Mouse (Mus musculus) limb, embryonic 11.5 days (tissue): Measurements from ENCODE around the gene Fnip1. TPM values are rescaled to one million over a fixed set of nuclear protein-coding genes. Genes with fewer than 3 reads are reported as not detected.
"Not testable (repeated sequence)": the region's sequence is repeated elsewhere in the genome, so short reads cannot be mapped to it uniquely, and the experiment has no call there.

Experiments used
- ATAC-seq: fragments of 200-750 bp; cut with Nextera tagmentation; 2 replicates; pipeline ENCODE4 v1.8.0; 2017; ENCODE audit warnings: low read depth; ENCODE audit not compliant: insufficient number of reproducible peaks, low FRiP score, low TSS enrichment
- DNase-seq: peaks from one replicate; pipeline ENCODE4 v3.0.0-alpha.2; 2015; ENCODE audit warnings: low spot score
- H3K27ac ChIP-seq: fragments of 300-500 bp; sonication (generic); replicated peaks from 2 replicates; pipeline ENCODE4 v1.5.1; 2014; ENCODE audit warnings: low read depth, mild to moderate bottlenecking, low read length
- H3K27me3 ChIP-seq: fragments of 300-500 bp; sonication (generic); 2 replicates; pipeline ENCODE4 v1.6.1; 2014; ENCODE audit warnings: mild to moderate bottlenecking, low read length, mixed read lengths; ENCODE audit not compliant: control insufficient read depth, insufficient read depth
- H3K36me3 ChIP-seq: fragments of 300-500 bp; sonication (generic); 2 replicates; pipeline ENCODE4 v1.6.1; 2014; ENCODE audit warnings: mild to moderate bottlenecking, low read length, moderate library complexity, mixed read lengths; ENCODE audit not compliant: control insufficient read depth, insufficient read depth
- H3K4me1 ChIP-seq: fragments of 300-500 bp; sonication (generic); 2 replicates; pipeline ENCODE4 v1.6.1; 2014; ENCODE audit warnings: low read length, mixed read lengths; ENCODE audit not compliant: control insufficient read depth, insufficient read depth
- H3K4me2 ChIP-seq: fragments of 300-500 bp; sonication (generic); 2 replicates; pipeline ENCODE4 v1.6.1; 2014; ENCODE audit warnings: low read depth, mild to moderate bottlenecking, moderate library complexity; ENCODE audit not compliant: severe bottlenecking
- H3K4me3 ChIP-seq: fragments of 300-500 bp; sonication (generic); 2 replicates; pipeline ENCODE4 v1.5.1; 2014; ENCODE audit warnings: low read depth, low read length
- H3K9ac ChIP-seq: fragments of 300-500 bp; sonication (generic); 2 replicates; pipeline ENCODE4 v1.6.1; 2014; ENCODE audit warnings: mild to moderate bottlenecking, low read length
- H3K9me3 ChIP-seq: fragments of 300-500 bp; sonication (generic); 2 replicates; pipeline ENCODE4 v1.6.1; 2016; ENCODE audit warnings: low read length; ENCODE audit not compliant: control insufficient read depth
- WGBS: fragments of 180-500 bp; shearing (Covaris S2); extraction: QIAGEN DNeasy Blood & Tissue Kit; methylation state at CpG from one replicate; pipeline ENCODE4 v1.1.7; 2014; 5-methylcytosine and 5-hydroxymethylcytosine counted together
- polyA plus RNA-seq: library from polyadenylated mRNA; unstranded; fragments of >200 nt; fragmentation: Nextera tagmentation; extraction: Ambion mirVana; gene quantifications from 2 replicates; pipeline ENCODE4 v1.2.1, GENCODE M21; 2014

Fnip1 gene
- polyA plus RNA-seq, 1 experiment from 2014 or later = 13.6 TPM

GRCm38 (mm10) chr11:54438366-54438781 lies 375 bp downstream of the Fnip1 start:
- no peaks in the 10 kb centered on the region for H3K27me3 ChIP-seq
- H3K27ac ChIP-seq = peak overlapping the region; percentile 73; the same call in 1 of the 2 replicates
- H3K9ac ChIP-seq = peak overlapping the region; percentile 87
- no peaks in the 10 kb centered on the region for H3K36me3 ChIP-seq
- peak overlapping the region; percentile 70 for H3K4me2 ChIP-seq
- ATAC-seq (peak; percentile 85), DNase-seq (peak; percentile 72)
- WGBS = under 1% methylated on average over 43 of the region's 47 CpGs
- peaks cover 6% of the 10 kb centered on the region; the same call in 1 of the 2 replicates for H3K4me1 ChIP-seq
- H3K4me3 ChIP-seq = peak overlapping the region; percentile 89
- no peaks in the 10 kb centered on the region for H3K9me3 ChIP-seq

GRCm38 (mm10) chr11:54438991-54439690 lies 1.1 kb downstream of the Fnip1 start:
- no peaks in the 10 kb centered on the region for H3K36me3 ChIP-seq
- H3K27ac ChIP-seq = no peak overlapping the region
- H3K4me3 ChIP-seq = peak overlapping the region; percentile 89
- no peak for ATAC-seq
- no peak for DNase-seq
- WGBS = 45% methylated on average over 11 of the region's 11 CpGs
- peak overlapping the region; percentile 87; the same call in 1 of the 2 replicates for H3K9ac ChIP-seq
- H3K4me2 ChIP-seq = peak overlapping the region; percentile 70
- peaks cover 6% of the 10 kb centered on the region; the same call in 1 of the 2 replicates for H3K4me1 ChIP-seq
- H3K9me3 ChIP-seq = no peaks in the 10 kb centered on the region
- no peaks in the 10 kb centered on the region for H3K27me3 ChIP-seq

GRCm38 (mm10) chr11:54439691-54440029 lies 1.7 kb downstream of the Fnip1 start:
- Histone ChIP-seq H3K9ac (no peak overlapping the region), H3K27ac (no peak overlapping the region), H3K4me3 (no peak overlapping the region), H3K9me3 (no peaks in the 10 kb centered on the region), H3K27me3 (no peaks in the 10 kb centered on the region), H3K4me1 (peaks cover 6% of the 10 kb centered on the region; the same call in 1 of the 2 replicates), H3K4me2 (no peak overlapping the region; the same call in 1 of the 2 replicates), H3K36me3 (no peaks in the 10 kb centered on the region)
- ATAC-seq = no peak
- no peak for DNase-seq
- WGBS = 81% methylated on average over 3 of the region's 3 CpGs

- not testable (repeated sequence) for H3K9me3 ChIP-seq, H3K4me3 ChIP-seq, ATAC-seq, DNase-seq, H3K36me3 ChIP-seq, H3K27me3 ChIP-seq, H3K4me2 ChIP-seq, H3K27ac ChIP-seq, H3K9ac ChIP-seq, H3K4me1 ChIP-seq
- WGBS = 87% methylated on average over 3 of the region's 3 CpGs
Observed at GRCm38 (mm10) chr11:54450757-54451156, 12.8 kb downstream of the Fnip1 start.

GRCm38 (mm10) chr11:54454516-54454915 lies 16.5 kb downstream of the Fnip1 start:
- Histone ChIP-seq H3K36me3 (no peaks in the 10 kb centered on the region), H3K9ac (no peak overlapping the region), H3K9me3 (no peaks in the 10 kb centered on the region), H3K27ac (no peak overlapping the region), H3K4me2 (no peak overlapping the region), H3K4me3 (no peak overlapping the region), H3K4me1 (no peaks in the 10 kb centered on the region), H3K27me3 (no peaks in the 10 kb centered on the region)
- ATAC-seq = no peak
- no peak for DNase-seq
- WGBS = 98% methylated on average over 1 of the region's 1 CpGs

GRCm38 (mm10) chr11:54456875-54457274 lies 18.9 kb downstream of the Fnip1 start:
- Histone ChIP-seq H3K27ac (no peak overlapping the region), H3K4me2 (no peak overlapping the region), H3K4me3 (no peak overlapping the region), H3K4me1 (no peaks in the 10 kb centered on the region), H3K9me3 (no peaks in the 10 kb centered on the region), H3K36me3 (no peaks in the 10 kb centered on the region), H3K9ac (no peak overlapping the region), H3K27me3 (no peaks in the 10 kb centered on the region)
- 74% methylated on average over 2 of the region's 2 CpGs for WGBS
- DNase-seq (no peak), ATAC-seq (no peak)

- Histone ChIP-seq H3K27ac (no peak overlapping the region), H3K4me3 (no peak overlapping the region), H3K9me3 (no peaks in the 10 kb centered on the region), H3K9ac (no peak overlapping the region), H3K4me1 (no peaks in the 10 kb centered on the region), H3K36me3 (no peaks in the 10 kb centered on the region; the same call in 1 of the 2 replicates), H3K27me3 (no peaks in the 10 kb centered on the region), H3K4me2 (no peak overlapping the region)
- DNase-seq (no peak), ATAC-seq (no peak)
- 93% methylated on average over 1 of the region's 1 CpGs for WGBS
Observed at GRCm38 (mm10) chr11:54458168-54458567, 20.2 kb downstream of the Fnip1 start.

- ATAC-seq (no peak), DNase-seq (no peak)
- Histone ChIP-seq H3K27me3 (no peaks in the 10 kb centered on the region), H3K9ac (no peak overlapping the region), H3K27ac (no peak overlapping the region), H3K9me3 (no peaks in the 10 kb centered on the region), H3K4me3 (no peak overlapping the region), H3K36me3 (no peaks in the 10 kb centered on the region; the same call in 1 of the 2 replicates), H3K4me2 (no peak overlapping the region), H3K4me1 (no peaks in the 10 kb centered on the region)
- WGBS = 70% methylated on average over 3 of the region's 3 CpGs
Observed at GRCm38 (mm10) chr11:54464557-54465244, 26.7 kb downstream of the Fnip1 start.
